Mouse (Mus musculus): ENCODE measurements around the gene AC170998.1.

GRCm38 (mm10) chr17:28725783-28726182 is at the start of gene AC170998.1:
- no peak for TF ChIP-seq GATA1 (IDR thresholded peaks at IDR 0.05; ENCODE audit: borderline replicate concordance, low read length)
- no peak for TF ChIP-seq FLI1 (IDR thresholded peaks at IDR 0.05; ENCODE audit: low read length)
